Mouse (Mus musculus) C2C12 (cell line): ENCODE measurements around the gene Zfyve21. TPM values are rescaled to one million over a fixed set of nuclear protein-coding genes. Genes with fewer than 3 reads are reported as not detected.

Experiments
- H3K27me3 ChIP-seq: one replicate; pipeline ENCODE4 v1.6.1; 2011; ENCODE audit not compliant: control insufficient read depth, insufficient read depth, insufficient read length
- H3K36me3 ChIP-seq: one replicate; pipeline ENCODE4 v1.6.1; 2011; ENCODE audit not compliant: control insufficient read depth, insufficient read depth
- H3K4me3 ChIP-seq: one replicate; pipeline ENCODE4 v1.5.1; 2011; ENCODE audit warnings: mild to moderate bottlenecking, control low read depth; ENCODE audit not compliant: poor library complexity, insufficient read depth, severe bottlenecking
- H3K79me2 ChIP-seq: one replicate; pipeline ENCODE4 v1.6.1; 2011; ENCODE audit not compliant: control insufficient read depth, insufficient read depth
- H3K79me3 ChIP-seq: one replicate; pipeline ENCODE4 v1.6.1; 2011; ENCODE audit warnings: low read depth, control low read depth
- H3ac ChIP-seq: one replicate; pipeline ENCODE3; 2011; ENCODE audit warnings: low read depth; ENCODE audit not compliant: control insufficient read depth, insufficient read length
- CEBPB ChIP-seq: IDR thresholded peaks from one replicate; pipeline ENCODE4 v1.6.1; 2011; ENCODE audit warnings: low read depth, mild to moderate bottlenecking, control low read depth, moderate library complexity
- CTCF ChIP-seq: IDR thresholded peaks from one replicate; pipeline ENCODE4 v1.5.1; 2011; ENCODE audit not compliant: control insufficient read depth, insufficient read depth, insufficient read length
- FOSL1 ChIP-seq: IDR thresholded peaks from one replicate; pipeline ENCODE4 v1.8.0; 2011; ENCODE audit warnings: mild to moderate bottlenecking, low read length; ENCODE audit not compliant: poor library complexity, insufficient read depth, severe bottlenecking
- MAX ChIP-seq: IDR thresholded peaks from one replicate; pipeline ENCODE4 v1.6.1; 2011; ENCODE audit warnings: mild to moderate bottlenecking, control low read depth
- MYOD1 ChIP-seq: IDR thresholded peaks from one replicate; pipeline ENCODE4 v1.6.1; 2011; ENCODE audit warnings: low read depth; ENCODE audit not compliant: control insufficient read depth, insufficient read length
- MYOG ChIP-seq: IDR thresholded peaks from one replicate; pipeline ENCODE4 v1.6.1; 2011; ENCODE audit not compliant: control insufficient read depth, insufficient read length; ENCODE audit errors: extremely low read depth
- USF1 ChIP-seq: IDR thresholded peaks from one replicate; pipeline ENCODE4 v1.6.1; 2011; ENCODE audit warnings: low read depth, mild to moderate bottlenecking, control low read depth, moderate library complexity
- polyA plus RNA-seq: library from polyadenylated mRNA; unstranded; fragments of >200 nt; fragmentation: generic; extraction: Trizol; gene quantifications from one replicate; pipeline ENCODE4 v1.2.1, GENCODE M21; 2012; ENCODE audit warnings: missing spikeins

Zfyve21 gene
- polyA plus RNA-seq, 1 experiment, result 40.0 TPM

- Histone ChIP-seq H3K27me3 (no peaks in the 10 kb centered on the region), H3K79me2 (no peaks in the 10 kb centered on the region), H3K79me3 (no peaks in the 10 kb centered on the region), H3K4me3 (no peak overlapping the region), H3ac (no peak overlapping the region), H3K36me3 (peaks cover 14% of the 10 kb centered on the region)
- TF ChIP-seq MYOG (no peak), FOSL1 (no peak), MAX (no peak), USF1 (no peak), MYOD1 (no peak), CEBPB (no peak), CTCF (no peak)
These were observed 55.8 kb downstream of the Zfyve21 start for GRCm38 (mm10) chr12:111869806-111870205.

- Histone ChIP-seq H3K79me3 (no peaks in the 10 kb centered on the region), H3K79me2 (no peaks in the 10 kb centered on the region), H3ac (no peak overlapping the region), H3K4me3 (no peak overlapping the region), H3K27me3 (no peaks in the 10 kb centered on the region), H3K36me3 (peaks cover 11% of the 10 kb centered on the region)
- TF ChIP-seq CTCF, result no peak
- no peak for TF ChIP-seq CEBPB
- no peak for TF ChIP-seq MAX
- TF ChIP-seq FOSL1, result no peak
- no peak for TF ChIP-seq USF1
These were observed 56.8 kb downstream of the Zfyve21 start for GRCm38 (mm10) chr12:111870811-111871210.

- H3K79me2 ChIP-seq, result no peaks in the 10 kb centered on the region
- peaks cover 6% of the 10 kb centered on the region for H3K36me3 ChIP-seq
- H3K27me3 ChIP-seq, result no peaks in the 10 kb centered on the region
- TF ChIP-seq MYOG (no peak), CTCF (no peak), FOSL1 (no peak), CEBPB (no peak), USF1 (no peak), MAX (no peak), MYOD1 (no peak)
- H3ac ChIP-seq, result no peak overlapping the region
- no peak overlapping the region for H3K4me3 ChIP-seq
- no peaks in the 10 kb centered on the region for H3K79me3 ChIP-seq
These were observed 58.1 kb downstream of the Zfyve21 start for GRCm38 (mm10) chr12:111872079-111872478.

GRCm38 (mm10) chr12:111874601-111875140 lies 60.7 kb downstream of the Zfyve21 start:
- TF ChIP-seq MAX, result no peak
- no peak for TF ChIP-seq CEBPB
- no peak for TF ChIP-seq MYOG
- TF ChIP-seq USF1, result no peak
- no peak for TF ChIP-seq MYOD1
- no peak for TF ChIP-seq FOSL1
- TF ChIP-seq CTCF, result no peak
- Histone ChIP-seq H3K27me3 (no peaks in the 10 kb centered on the region), H3K79me2 (no peaks in the 10 kb centered on the region), H3K36me3 (peaks cover 6% of the 10 kb centered on the region), H3K4me3 (no peak overlapping the region), H3ac (no peak overlapping the region), H3K79me3 (no peaks in the 10 kb centered on the region)

- TF ChIP-seq MYOD1 (no peak), USF1 (no peak), FOSL1 (no peak), MAX (no peak), CEBPB (no peak), CTCF (no peak), MYOG (no peak)
- Histone ChIP-seq H3K79me2 (no peaks in the 10 kb centered on the region), H3K79me3 (peaks cover 2% of the 10 kb centered on the region), H3K27me3 (no peaks in the 10 kb centered on the region), H3K36me3 (peaks cover 6% of the 10 kb centered on the region), H3K4me3 (no peak overlapping the region), H3ac (no peak overlapping the region)
These were observed 61.5 kb downstream of the Zfyve21 start for GRCm38 (mm10) chr12:111875499-111875898.

GRCm38 (mm10) chr12:111878213-111878612 lies 64.2 kb downstream of the Zfyve21 start:
- Histone ChIP-seq H3K4me3 (no peak overlapping the region), H3K79me2 (no peaks in the 10 kb centered on the region), H3K79me3 (peaks cover 2% of the 10 kb centered on the region), H3ac (no peak overlapping the region), H3K27me3 (no peaks in the 10 kb centered on the region), H3K36me3 (no peaks in the 10 kb centered on the region)
- peak; percentile 16 for TF ChIP-seq CTCF
- no peak for TF ChIP-seq MAX

Other genes starting within 250 kb of the Zfyve21 start
- gene Mark3, start 239.6 kb upstream of the Zfyve21 start, polyA plus RNA-seq, result 35.0 TPM
- 61.4 TPM for gene Ckb, start 141.8 kb upstream of the Zfyve21 start, polyA plus RNA-seq
- gene Trmt61a, start 136.1 kb upstream of the Zfyve21 start, polyA plus RNA-seq, result 32.1 TPM
- gene Bag5, start 100.9 kb upstream of the Zfyve21 start, polyA plus RNA-seq, result 20.6 TPM
- gene Apopt1, start 100.9 kb upstream of the Zfyve21 start, polyA plus RNA-seq, result 29.9 TPM
- 116 TPM for gene Klc1, start 55.3 kb upstream of the Zfyve21 start, polyA plus RNA-seq
- gene Xrcc3, start 297 bp upstream of the Zfyve21 start, polyA plus RNA-seq, result 4.8 TPM
- gene Ppp1r13b, start 93.9 kb downstream of the Zfyve21 start, polyA plus RNA-seq, result 4.8 TPM
- 608 TPM for gene Atp5mpl, start 152.8 kb downstream of the Zfyve21 start, polyA plus RNA-seq
- gene Tdrd9, start 157.4 kb downstream of the Zfyve21 start, polyA plus RNA-seq, result 0.20 TPM
- gene Rd3l, start 167.1 kb downstream of the Zfyve21 start, polyA plus RNA-seq, result not detected